Comparison of ENCODE assay signal across 18 mouse cellular contexts in the genomic region with DNA sequence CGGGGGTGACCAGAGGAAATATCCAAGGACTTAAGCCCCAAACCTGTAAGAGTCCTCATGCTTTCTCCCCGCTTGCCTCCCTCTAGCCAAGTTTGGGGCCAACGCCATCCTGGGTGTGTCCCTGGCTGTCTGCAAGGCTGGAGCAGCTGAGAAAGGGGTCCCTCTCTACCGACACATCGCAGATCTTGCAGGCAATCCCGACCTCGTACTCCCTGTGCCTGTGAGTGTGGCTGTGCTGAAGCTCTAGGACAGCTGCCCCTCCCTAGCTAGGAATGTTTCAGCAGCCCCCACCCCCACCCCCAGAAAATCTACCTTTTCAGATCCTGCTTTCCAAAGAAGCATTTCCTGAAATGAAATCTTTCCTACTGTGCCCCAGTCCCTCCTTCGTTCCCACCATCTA. TPM values are rescaled to one million over a fixed set of nuclear protein-coding genes. Genes with fewer than 3 reads are reported as not detected.
A peak's percentile ranks its signal among the peaks of the same experiment; 100 is the strongest.
DNase-seq lines count a peak whose midpoint lies in the region; ATAC-seq and TF ChIP-seq lines count a peak whose summit lies in the region.
"Had no signal": no experiment of that assay in that cellular context is flagged by ENCODE, and none has a peak within 500 bp of the region (broad histone marks: within the 10 kb centered on the region; RNA-seq: fewer than 3 reads in every experiment).

No protein-coding gene starts in this region.

- no peak for TF ChIP-seq POLR2A in ES-Bruce4 (IDR thresholded peaks at IDR 0.05; ENCODE audit: insufficient read depth, low read length)

- no peak for DNase-seq in heart, postnatal 10 days
- no peak for DNase-seq in embryonic facial prominence, embryonic 14.5 days (ENCODE audit: low spot score)
- no peak for DNase-seq in left cerebral cortex, adult 2 months (ENCODE audit: extremely low spot score in 1 of 2, low spot score in 2 of 2)
- DNase-seq: cerebellum, adult 8-10 months; kidney, postnatal 4 days; layer of hippocampus, adult 9-11 months; liver, embryonic 13.5 days had no signal

- WGBS in heart, embryonic 13.5 days: 57% methylated on average over 8 of the region's 8 CpGs
- WGBS in embryonic facial prominence, embryonic 14.5 days: 61% methylated on average over 8 of the region's 8 CpGs
- 82% methylated on average over 8 of the region's 8 CpGs for WGBS in midbrain, embryonic 15.5 days

- TF ChIP-seq EP300 in ES-Bruce4 (IDR thresholded peaks at IDR 0.05; ENCODE audit: insufficient read depth, low read depth, low read length): no peak

- no peak for ATAC-seq in heart, embryonic 13.5 days (ENCODE audit: extremely low read depth, insufficient number of reproducible peaks, low FRiP score, low TSS enrichment)
- ATAC-seq in embryonic facial prominence, embryonic 14.5 days (ENCODE audit: low read depth): no peak
- no peak for ATAC-seq in midbrain, embryonic 15.5 days (replicated peaks)
- ATAC-seq: forebrain, embryonic 16.5 days; inflammation-experienced regulatory T-cells, adult 6 months had no signal

- H3K9ac ChIP-seq in heart, embryonic 13.5 days: peak overlapping the region; percentile 61
- H3K9ac ChIP-seq in ES-Bruce4 (ENCODE audit: low read depth, poor library complexity, severe bottlenecking): 0 out of 2 replicates have a peak overlapping the region, but pooled peaks have one; percentile 3
- peak overlapping the region; percentile 2; the same call in 1 of the 2 replicates for H3K9ac ChIP-seq in embryonic facial prominence, embryonic 14.5 days (ENCODE audit: low read depth, low read length)
- no peak overlapping the region for H3K9ac ChIP-seq in midbrain, embryonic 15.5 days
- H3K9ac ChIP-seq: embryonic facial prominence, embryonic 12.5 days; hindbrain, embryonic 13.5 days; liver, embryonic 13.5 days; midbrain, embryonic 12.5 days had no signal

- no peaks in the 10 kb centered on the region for H3K9me3 ChIP-seq in heart, embryonic 13.5 days
- no peaks in the 10 kb centered on the region for H3K9me3 ChIP-seq in ES-Bruce4 (replicated peaks; ENCODE audit: control insufficient read depth, insufficient read depth, low read length, poor library complexity, severe bottlenecking)
- no peaks in the 10 kb centered on the region for H3K9me3 ChIP-seq in embryonic facial prominence, embryonic 14.5 days (ENCODE audit: control insufficient read depth, low read length)
- no peaks in the 10 kb centered on the region for H3K9me3 ChIP-seq in midbrain, embryonic 15.5 days
- H3K9me3 ChIP-seq: embryonic facial prominence, embryonic 12.5 days; hindbrain, embryonic 13.5 days; limb, embryonic 12.5 days; liver, embryonic 13.5 days; midbrain, embryonic 12.5 days had no signal

- peak overlapping the region; percentile 55 for H3ac ChIP-seq in C2C12 (ENCODE audit: control insufficient read depth, insufficient read length, low read depth)

- peaks cover 46% of the 10 kb centered on the region for H3K79me3 ChIP-seq in C2C12 (ENCODE audit: low read depth)

- H3K27me3 ChIP-seq in heart, embryonic 13.5 days (replicated peaks): no peaks in the 10 kb centered on the region
- H3K27me3 ChIP-seq in C2C12 (ENCODE audit: control insufficient read depth, insufficient read depth, insufficient read length): no peaks in the 10 kb centered on the region
- no peaks in the 10 kb centered on the region for H3K27me3 ChIP-seq in ES-Bruce4 (ENCODE audit: control insufficient read depth, insufficient read depth, low read length, poor library complexity, severe bottlenecking)
- no peaks in the 10 kb centered on the region for H3K27me3 ChIP-seq in embryonic facial prominence, embryonic 14.5 days (replicated peaks; ENCODE audit: control insufficient read depth, insufficient read depth, low read length)
- H3K27me3 ChIP-seq in midbrain, embryonic 15.5 days (replicated peaks): 0 out of 2 replicates have a peak, but pooled peaks cover 2% of the 10 kb centered on the region
- H3K27me3 ChIP-seq: embryonic facial prominence, embryonic 12.5 days; limb, embryonic 12.5 days; liver, embryonic 13.5 days had no signal

- no peak overlapping the region for H3K27ac ChIP-seq in heart, embryonic 13.5 days (replicated peaks)
- H3K27ac ChIP-seq in ES-Bruce4 (ENCODE audit: insufficient read depth, low read length): no peak overlapping the region
- H3K27ac ChIP-seq in embryonic facial prominence, embryonic 14.5 days (replicated peaks; ENCODE audit: low read depth, low read length): peak overlapping the region; percentile 15; the same call in 1 of the 2 replicates
- H3K27ac ChIP-seq in left cerebral cortex, adult 2 months: no peak overlapping the region
- no peak overlapping the region for H3K27ac ChIP-seq in midbrain, embryonic 15.5 days
- H3K27ac ChIP-seq: embryonic facial prominence, embryonic 12.5 days; hindbrain, embryonic 13.5 days; liver, embryonic 13.5 days; macrophage; midbrain, embryonic 12.5 days had no signal

- peak overlapping the region; percentile 94 for H3K4me2 ChIP-seq in heart, embryonic 13.5 days
- no peak overlapping the region; the same call in 1 of the 2 replicates for H3K4me2 ChIP-seq in embryonic facial prominence, embryonic 14.5 days (ENCODE audit: low read depth, low read length)
- H3K4me2 ChIP-seq in midbrain, embryonic 15.5 days: no peak overlapping the region
- H3K4me2 ChIP-seq: embryonic facial prominence, embryonic 12.5 days; hindbrain, embryonic 13.5 days; liver, embryonic 13.5 days; midbrain, embryonic 12.5 days had no signal

- TF ChIP-seq CTCF in C2C12 (IDR thresholded peaks at IDR 0.05; ENCODE audit: control insufficient read depth, insufficient read depth, insufficient read length) (no peak), ES-Bruce4 (IDR thresholded peaks at IDR 0.05; ENCODE audit: low read depth, low read length) (no peak)
- no peak for TF ChIP-seq CTCF in left cerebral cortex, adult 2 months (IDR thresholded peaks at IDR 0.05)

- H3K4me3 ChIP-seq in heart, embryonic 13.5 days: no peak overlapping the region
- peak overlapping the region; percentile 16 for H3K4me3 ChIP-seq in C2C12 (ENCODE audit: insufficient read depth, poor library complexity, severe bottlenecking)
- no peak overlapping the region for H3K4me3 ChIP-seq in ES-Bruce4 (ENCODE audit: low read depth, low read length)
- H3K4me3 ChIP-seq in embryonic facial prominence, embryonic 14.5 days (ENCODE audit: low read depth, low read length): no peak overlapping the region
- H3K4me3 ChIP-seq in left cerebral cortex, adult 2 months: no peak overlapping the region
- H3K4me3 ChIP-seq in midbrain, embryonic 15.5 days: no peak overlapping the region
- H3K4me3 ChIP-seq: embryonic facial prominence, embryonic 12.5 days; hindbrain, embryonic 13.5 days; limb, embryonic 12.5 days; liver, embryonic 13.5 days; midbrain, embryonic 12.5 days had no signal

- peaks cover 51% of the 10 kb centered on the region for H3K36me3 ChIP-seq in heart, embryonic 13.5 days
- H3K36me3 ChIP-seq in C2C12 (ENCODE audit: control insufficient read depth, insufficient read depth) (peaks cover 50% of the 10 kb centered on the region), ES-Bruce4 (ENCODE audit: control insufficient read depth, insufficient read depth, low read length, poor library complexity, severe bottlenecking) (peaks cover 20% of the 10 kb centered on the region)
- peaks cover 36% of the 10 kb centered on the region for H3K36me3 ChIP-seq in embryonic facial prominence, embryonic 14.5 days (ENCODE audit: control insufficient read depth, insufficient read depth, low read length)
- peaks cover 17% of the 10 kb centered on the region for H3K36me3 ChIP-seq in midbrain, embryonic 15.5 days (replicated peaks)

- peaks cover 76% of the 10 kb centered on the region for H3K79me2 ChIP-seq in C2C12 (ENCODE audit: control insufficient read depth, insufficient read depth)

- H3K4me1 ChIP-seq in heart, embryonic 13.5 days: peaks cover 59% of the 10 kb centered on the region
- H3K4me1 ChIP-seq in ES-Bruce4 (ENCODE audit: control insufficient read depth, insufficient read depth, low read length): no peaks in the 10 kb centered on the region
- peaks cover 29% of the 10 kb centered on the region for H3K4me1 ChIP-seq in embryonic facial prominence, embryonic 14.5 days (ENCODE audit: control insufficient read depth, insufficient read depth, low read length)
- peaks cover 17% of the 10 kb centered on the region for H3K4me1 ChIP-seq in midbrain, embryonic 15.5 days

- intact Hi-C loops in heart, postnatal 10 days (cut with DNase I): no loop called here
- intact Hi-C loops in left cerebral cortex, adult 2 months (cut with DNase I): loop anchor here (10.0 kb wide), 1 partner anchor 424 kb away; a partner anchor contains a TSS

RNA-seq across cellular contexts. Expression of a gene that starts 1.9 kb away (rescaled TPM):
- 273 and 322 TPM in 2 replicates for polyA plus RNA-seq in heart, embryonic 13.5 days (2015; fragmentation: Nextera tagmentation; extraction: Ambion mirVana)
- total RNA-seq in heart, postnatal 10 days (2021): 1,000 to 10,000 TPM; 1,599 to 1,711 TPM
- polyA plus RNA-seq in C2C12 (2012; fragmentation: generic; extraction: Trizol) (1,151 TPM), ES-Bruce4 (2011; ENCODE audit: insufficient read depth, insufficient read length, low read depth, missing spikeins) (14.7 and 15.7 TPM in 2 replicates)
- 165 and 289 TPM in 2 replicates for polyA plus RNA-seq in embryonic facial prominence, embryonic 14.5 days (2014; fragmentation: Nextera tagmentation; extraction: Ambion mirVana)
- 10 to 100 TPM in 1 of 2 experiments, 1 to 10 TPM in 1; 9.8 to 10.6 TPM for total RNA-seq in left cerebral cortex, adult 2 months (2021)
- polyA plus RNA-seq in midbrain, embryonic 15.5 days (2015; fragmentation: Nextera tagmentation; extraction: Ambion mirVana): 8.0 and 8.3 TPM in 2 replicates

RNA-seq across cellular contexts. Expression of a gene that starts 4.5 kb away (rescaled TPM):
- polyA plus RNA-seq in heart, embryonic 13.5 days (2015; fragmentation: Nextera tagmentation; extraction: Ambion mirVana): 1,587 and 1,588 TPM in 2 replicates
- total RNA-seq in heart, postnatal 10 days (2021): 100 to 1,000 TPM; 456 to 499 TPM
- polyA plus RNA-seq in C2C12 (2012; fragmentation: generic; extraction: Trizol) (4,207 TPM), ES-Bruce4 (2011; ENCODE audit: insufficient read depth, insufficient read length, low read depth, missing spikeins) (630 and 707 TPM in 2 replicates)
- polyA plus RNA-seq in embryonic facial prominence, embryonic 14.5 days (2014; fragmentation: Nextera tagmentation; extraction: Ambion mirVana): 1,605 and 1,712 TPM in 2 replicates
- total RNA-seq in left cerebral cortex, adult 2 months (2021): 100 to 1,000 TPM; 207 to 224 TPM
- 659 and 665 TPM in 2 replicates for polyA plus RNA-seq in midbrain, embryonic 15.5 days (2015; fragmentation: Nextera tagmentation; extraction: Ambion mirVana)

RNA-seq across cellular contexts. Expression of a gene that starts 10.3 kb away (rescaled TPM):
- polyA plus RNA-seq in heart, embryonic 13.5 days (2015; fragmentation: Nextera tagmentation; extraction: Ambion mirVana): 175 and 206 TPM in 2 replicates
- 10 to 100 TPM; 86.0 to 88.2 TPM for total RNA-seq in heart, postnatal 10 days (2021)
- 75.4 TPM for polyA plus RNA-seq in C2C12 (2012; fragmentation: generic; extraction: Trizol)
- 195 and 218 TPM in 2 replicates for polyA plus RNA-seq in ES-Bruce4 (2011; ENCODE audit: insufficient read depth, insufficient read length, low read depth, missing spikeins)
- polyA plus RNA-seq in embryonic facial prominence, embryonic 14.5 days (2014; fragmentation: Nextera tagmentation; extraction: Ambion mirVana): 88.9 and 97.1 TPM in 2 replicates
- 10 to 100 TPM; 52.2 to 56.7 TPM for total RNA-seq in left cerebral cortex, adult 2 months (2021)
- 171 and 173 TPM in 2 replicates for polyA plus RNA-seq in midbrain, embryonic 15.5 days (2015; fragmentation: Nextera tagmentation; extraction: Ambion mirVana)

RNA-seq across cellular contexts. Expression of a gene that starts 11.7 kb away (rescaled TPM):
- 234 and 262 TPM in 2 replicates for polyA plus RNA-seq in heart, embryonic 13.5 days (2015; fragmentation: Nextera tagmentation; extraction: Ambion mirVana)
- total RNA-seq in heart, postnatal 10 days (2021): 100 to 1,000 TPM; 378 to 381 TPM
- polyA plus RNA-seq in C2C12 (2012; fragmentation: generic; extraction: Trizol): 136 TPM
- 45.0 and 48.0 TPM in 2 replicates for polyA plus RNA-seq in ES-Bruce4 (2011; ENCODE audit: insufficient read depth, insufficient read length, low read depth, missing spikeins)
- 147 and 165 TPM in 2 replicates for polyA plus RNA-seq in embryonic facial prominence, embryonic 14.5 days (2014; fragmentation: Nextera tagmentation; extraction: Ambion mirVana)
- total RNA-seq in left cerebral cortex, adult 2 months (2021): 100 to 1,000 TPM; 107 to 117 TPM
- polyA plus RNA-seq in midbrain, embryonic 15.5 days (2015; fragmentation: Nextera tagmentation; extraction: Ambion mirVana): 180 and 181 TPM in 2 replicates

RNA-seq across cellular contexts. Expression of a gene that starts 11.9 kb away (rescaled TPM):
- 66.3 and 73.8 TPM in 2 replicates for polyA plus RNA-seq in heart, embryonic 13.5 days (2015; fragmentation: Nextera tagmentation; extraction: Ambion mirVana)
- total RNA-seq in heart, postnatal 10 days (2021): 10 to 100 TPM; 50.2 to 50.4 TPM
- polyA plus RNA-seq in C2C12 (2012; fragmentation: generic; extraction: Trizol): 9.0 TPM
- polyA plus RNA-seq in ES-Bruce4 (2011; ENCODE audit: insufficient read depth, insufficient read length, low read depth, missing spikeins): 55.2 and 61.8 TPM in 2 replicates
- 100 and 105 TPM in 2 replicates for polyA plus RNA-seq in embryonic facial prominence, embryonic 14.5 days (2014; fragmentation: Nextera tagmentation; extraction: Ambion mirVana)
- total RNA-seq in left cerebral cortex, adult 2 months (2021): 10 to 100 TPM; 81.7 to 86.9 TPM
- polyA plus RNA-seq in midbrain, embryonic 15.5 days (2015; fragmentation: Nextera tagmentation; extraction: Ambion mirVana): 114 and 122 TPM in 2 replicates
